Mouse (Mus musculus) heart, embryonic 16.5 days (tissue): ENCODE measurements around the gene Zfp944. TPM values are rescaled to one million over a fixed set of nuclear protein-coding genes. Genes with fewer than 3 reads are reported as not detected.

ENCODE experiments used
- polyA plus RNA-seq: library from polyadenylated mRNA; unstranded; fragments of >200 nt; fragmentation: Nextera tagmentation; extraction: Ambion mirVana; gene quantifications from 2 replicates; pipeline ENCODE4 v1.2.1, GENCODE M21; 2015

Zfp944 gene
- polyA plus RNA-seq, 1 experiment from 2014 or later: 8.5 TPM

Other genes with a start within 250 kb of the Zfp944 start
- 2.3 and 2.7 TPM in 2 replicates for gene Zfp947, start 195.2 kb downstream of the Zfp944 start, polyA plus RNA-seq
- 1.7 TPM in 2 replicates for gene Zfp994, start 135.8 kb downstream of the Zfp944 start, polyA plus RNA-seq
- 6.4 and 7.4 TPM in 2 replicates for gene CT030661.1, start 46.6 kb downstream of the Zfp944 start, polyA plus RNA-seq
- 6.5 and 7.9 TPM in 2 replicates for gene Zfp758, start 53 bp upstream of the Zfp944 start, polyA plus RNA-seq
- gene Zfp946, start 62.8 kb upstream of the Zfp944 start, polyA plus RNA-seq: 6.3 and 7.4 TPM in 2 replicates
- gene Vmn2r111, start 212.1 kb upstream of the Zfp944 start, polyA plus RNA-seq: not detected in 2 replicates
- gene Vmn2r112, start 239.6 kb upstream of the Zfp944 start, polyA plus RNA-seq: not detected in 2 replicates